Mouse (Mus musculus): ENCODE data around the gene Parvb.

Gene Parvb

DNA sequence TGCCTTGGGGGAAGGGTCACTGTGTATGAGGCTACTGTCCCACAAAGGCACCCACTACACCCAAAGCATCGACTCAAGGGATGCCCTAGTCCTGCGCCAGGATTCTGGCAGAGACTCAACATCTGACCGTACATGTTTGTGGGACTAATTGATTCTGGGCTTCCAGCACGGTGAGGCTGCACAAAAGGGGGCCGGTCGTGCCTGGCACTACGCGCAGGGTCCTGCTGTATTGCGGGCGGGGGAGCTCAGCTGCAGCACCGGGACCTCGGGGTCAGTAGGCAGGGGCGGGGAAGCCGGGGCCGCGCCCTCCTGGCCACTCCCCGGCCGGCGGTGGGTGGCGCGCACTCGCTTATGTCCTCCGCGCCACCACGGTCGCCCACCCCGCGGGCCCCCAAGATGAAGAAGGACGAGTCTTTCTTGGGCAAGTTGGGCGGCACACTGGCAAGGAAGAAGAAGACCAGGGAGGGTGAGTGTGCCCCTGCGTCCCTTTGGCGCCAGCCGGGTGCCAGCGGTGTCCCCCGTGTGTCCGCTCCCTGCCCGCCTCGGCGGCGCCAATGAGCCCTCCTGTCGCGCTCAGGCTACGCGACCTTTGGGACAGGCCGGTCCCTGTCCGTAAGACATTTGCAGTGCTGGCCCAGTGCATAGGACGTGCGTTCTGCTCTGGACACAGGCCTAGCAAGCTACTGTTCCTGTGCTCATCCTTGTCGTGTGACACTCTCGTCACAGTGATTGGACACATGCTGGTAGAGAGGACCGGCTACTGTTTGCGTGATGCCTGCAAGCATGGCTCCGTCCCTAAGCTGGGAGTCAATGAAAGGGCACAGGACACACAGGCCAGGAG is at the start of gene Parvb:
Gene Parvb (plus strand): TSS at position 323 of the 841 bp plus-strand sequence.
- CTCF ChIA-PET, result interaction anchor here (0.6 to 3.9 kb wide), 13 partner anchors 14 to 330 kb away, joined by 3 to 21 read pairs (median 5); partner anchors contain the start of genes Pnpla3 (in 1 of the 4) and Samm50 (in 1 of the 4)

DNA sequence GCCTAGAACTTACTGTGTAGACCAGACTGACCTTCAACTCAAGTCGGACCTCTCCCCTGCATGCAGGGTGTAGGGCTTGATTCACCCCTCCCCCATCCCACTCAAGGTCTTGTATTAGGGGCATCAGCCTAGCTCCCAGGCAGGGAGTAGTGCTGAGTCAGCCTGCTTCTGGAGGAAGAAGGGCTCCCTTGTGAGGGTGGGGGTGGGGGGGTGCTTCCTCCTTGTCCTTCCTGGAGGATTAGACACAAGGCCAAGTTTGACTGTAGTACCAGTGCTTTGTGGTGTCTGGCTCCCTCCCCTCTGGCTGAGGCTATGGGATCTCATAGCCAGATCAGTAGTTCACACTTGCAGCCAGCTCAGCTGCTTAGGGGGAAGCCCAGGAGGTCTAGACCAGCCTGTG is 47.9 kb upstream of the Parvb start:
- POLR2A ChIA-PET, result interaction anchor here (0.6 to 4.2 kb wide), 22 partner anchors 8 to 684 kb away, joined by 3 to 46 read pairs (median 5); partner anchors contain the start of genes Pnpla3 (in 3 of the 4) and Samm50 (in 1 of the 4)

More for the DNA sequence above, at the start of gene Parvb:
- POLR2A ChIA-PET, result interaction anchor here (0.5 to 3.6 kb wide), 23 partner anchors 8 to 1110 kb away, joined by 3 to 26 read pairs (median 4); partner anchors contain the start of genes Samm50 (in 2 of the 4) and Pnpla3 (in 1 of the 4)

DNA sequence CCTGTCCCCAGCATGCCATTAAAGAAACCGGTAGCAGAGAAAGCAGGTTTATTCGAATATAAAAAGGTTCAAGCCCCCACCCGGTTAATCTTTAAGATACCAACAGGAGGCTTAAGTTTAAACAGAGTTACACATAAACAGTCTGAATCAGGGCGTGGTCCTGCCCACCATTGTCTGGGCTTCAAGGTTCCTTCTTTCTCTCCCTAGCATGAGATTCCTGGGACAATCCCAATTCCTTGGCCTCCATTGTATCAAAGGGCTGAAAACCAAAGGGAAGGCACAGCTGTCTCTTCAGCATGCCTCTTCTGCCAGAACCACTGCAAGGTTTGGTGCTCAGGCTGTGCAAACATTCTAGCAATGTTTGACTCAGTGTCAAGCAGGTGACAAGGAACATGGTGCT is 45.6 kb upstream of the Parvb start:
- ChIA-PET POLR2A (interaction anchor here (0.9 to 4.2 kb wide), 18 partner anchors 9 to 802 kb away, joined by 3 to 46 read pairs (median 4); partner anchors contain the start of genes Pnpla3 (in 3 of the 4) and 5031439G07Rik (in 1 of the 4)), CTCF (interaction anchor here (0.6 to 2.9 kb wide), 8 partner anchors 18 to 119 kb away, joined by 3 to 8 read pairs (median 4); partner anchors contain the start of gene Pnpla3 (in 1 of the 4))

More for the DNA sequence above, 47.9 kb upstream of the Parvb start:
- CTCF ChIA-PET, result interaction anchor here (0.5 to 1.7 kb wide), 20 partner anchors 8 to 849 kb away, joined by 3 to 11 read pairs (median 4); partner anchors contain the start of genes Pnpla3 (in 2 of the 4), Samm50 (in 2 of the 4) and Parvb (in 1 of the 4)

DNA sequence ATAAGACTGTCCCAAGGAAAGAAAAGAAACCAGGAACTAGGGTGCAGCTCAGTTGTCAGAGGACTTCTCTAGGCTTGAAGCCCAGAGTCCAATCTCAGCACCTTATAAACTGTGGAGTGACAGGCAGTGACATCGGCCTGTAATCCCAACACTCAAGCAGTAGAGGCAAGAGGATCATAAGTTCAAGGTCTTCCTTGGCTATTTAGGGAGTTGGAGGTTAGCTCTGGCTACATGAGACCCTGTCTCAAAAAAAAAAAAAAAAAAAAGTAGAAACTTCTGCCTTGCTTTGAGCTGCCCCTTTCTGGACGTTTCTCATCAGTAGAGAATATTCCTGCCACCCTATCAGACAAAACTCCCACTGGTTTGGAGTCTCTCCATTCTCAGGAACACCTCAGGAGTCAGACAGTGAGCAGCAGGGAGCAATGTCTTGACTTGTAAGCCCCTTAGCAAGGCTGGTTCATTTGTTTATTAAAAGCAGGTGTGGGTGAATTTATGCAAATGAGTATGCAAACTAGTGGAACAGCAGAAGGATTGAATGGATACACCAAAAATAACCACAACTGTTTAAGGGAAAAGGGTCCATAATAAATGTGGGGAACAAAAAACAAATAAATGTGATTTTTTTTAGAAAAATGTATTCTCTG is 42.8 kb upstream of the Parvb start:
- CTCF ChIA-PET, result interaction anchor here in 3 of 4 experiments (0.6 to 2.9 kb wide), 8 partner anchors 23 to 567 kb away, joined by 3 to 16 read pairs (median 4); no protein-coding TSS in a partner anchor
- POLR2A ChIA-PET, result interaction anchor here (0.5 to 6.7 kb wide), 29 partner anchors 8 to 1039 kb away, joined by 3 to 67 read pairs (median 6); partner anchors contain the start of gene Pnpla3 (in 3 of the 4)

DNA sequence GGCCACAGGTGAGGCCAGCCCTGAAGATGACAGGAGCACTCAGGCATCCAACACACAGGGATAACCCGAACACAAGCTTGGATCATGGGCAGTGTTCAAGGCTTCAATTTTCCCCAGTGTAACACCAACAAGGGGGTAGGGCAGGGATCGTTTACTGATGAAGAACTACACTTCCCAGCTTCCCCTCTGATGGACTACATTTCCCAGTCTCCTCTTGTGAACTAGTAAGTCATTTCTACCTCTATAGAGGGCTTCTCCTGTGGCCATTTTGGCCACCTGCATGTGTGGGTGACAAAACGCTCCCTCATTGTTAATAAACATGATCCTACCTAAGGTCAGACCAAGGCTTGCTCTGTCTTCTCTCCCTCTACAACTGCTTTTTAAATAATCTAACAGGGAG is 42.0 kb upstream of the Parvb start:
- ChIA-PET CTCF (interaction anchor here in 2 of 4 experiments (0.7 to 2.9 kb wide), 4 partner anchors 22 to 117 kb away, joined by 3 to 16 read pairs (median 7); no protein-coding TSS in a partner anchor), POLR2A (interaction anchor here (0.5 to 6.7 kb wide), 23 partner anchors 10 to 758 kb away, joined by 3 to 67 read pairs (median 7); partner anchors contain the start of gene Pnpla3 (in 3 of the 4))

DNA sequence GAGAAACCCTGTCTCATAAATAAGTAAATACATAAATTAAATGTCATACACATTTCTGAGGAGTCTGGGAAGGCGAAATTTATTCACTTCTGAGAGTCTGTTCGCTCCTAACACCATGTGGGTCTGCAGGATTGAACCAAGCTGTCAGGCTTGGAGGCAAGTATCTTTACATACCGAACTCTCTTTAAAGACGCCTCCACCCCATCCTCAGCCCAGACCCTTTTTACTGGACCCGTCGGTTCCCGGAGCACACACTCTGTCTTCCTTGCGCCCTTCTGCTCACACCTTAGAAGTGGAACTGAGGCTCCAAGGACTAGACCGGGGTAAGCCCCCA is 40.2 kb upstream of the Parvb start:
- ChIA-PET CTCF (interaction anchor here in 3 of 4 experiments (0.8 to 3.5 kb wide), 19 partner anchors 8 to 408 kb away, joined by 3 to 21 read pairs (median 4); partner anchors contain the start of genes Pnpla3 (in 2 of the 3) and Parvb (in 1 of the 3)), POLR2A (interaction anchor here (0.6 to 6.7 kb wide), 52 partner anchors 8 to 1965 kb away, joined by 3 to 67 read pairs (median 5); partner anchors contain the start of genes Pnpla3 (in 3 of the 4), Parvb (in 2 of the 4), Rtl6 (in 2 of the 4) and Poldip3 (in 1 of the 4))

DNA sequence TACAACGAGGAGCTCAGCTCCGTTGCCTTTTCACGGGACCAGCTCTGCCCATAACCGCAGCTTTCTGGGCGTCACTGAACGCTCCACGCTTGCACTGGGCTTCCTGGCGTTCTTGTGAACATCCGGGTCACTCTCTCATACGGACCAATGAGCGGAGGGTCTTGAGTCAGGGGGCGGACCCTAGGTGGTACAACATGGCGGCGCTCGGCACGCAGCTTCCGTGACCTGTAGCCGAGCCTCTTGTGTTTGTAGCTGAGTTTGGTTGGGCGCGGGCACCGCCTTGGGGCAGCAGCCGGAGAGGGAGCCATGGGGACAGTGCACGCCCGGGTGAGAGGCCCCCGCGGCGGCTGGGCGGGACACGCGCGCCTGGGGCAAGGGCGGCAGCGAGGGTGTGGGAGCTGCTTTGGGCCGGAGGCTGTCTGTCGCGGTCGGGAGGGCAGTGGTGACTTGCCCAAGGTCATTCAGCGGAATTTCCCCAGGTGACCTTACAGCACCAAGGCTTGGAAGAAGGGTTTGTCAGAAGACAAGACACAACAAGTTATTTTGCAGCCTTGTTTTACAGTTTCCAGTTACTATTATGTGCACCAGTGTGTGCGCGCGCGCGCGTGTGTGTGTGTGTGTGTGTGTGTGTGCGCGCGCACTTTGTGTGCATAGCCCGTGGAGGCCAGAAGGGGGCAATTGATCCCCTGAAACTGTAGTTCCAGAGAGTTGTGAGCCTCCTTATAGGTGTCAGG is 39.6 kb upstream of the Parvb start, which contains the start of gene Samm50:
Gene Samm50 (plus strand): TSS at position 184 of the 734 bp plus-strand sequence.
- ChIA-PET CTCF (interaction anchor here in 3 of 4 experiments (0.7 to 3.5 kb wide), 22 partner anchors 8 to 1730 kb away, joined by 3 to 21 read pairs (median 4); partner anchors contain the start of genes Pnpla3 (in 2 of the 3) and Parvb (in 1 of the 3)), POLR2A (interaction anchor here (0.6 to 6.7 kb wide), 57 partner anchors 8 to 1965 kb away, joined by 3 to 67 read pairs (median 5); partner anchors contain the start of genes Pnpla3 (in 3 of the 4), Parvb (in 2 of the 4), Rtl6 (in 2 of the 4) and Poldip3 (in 1 of the 4))

DNA sequence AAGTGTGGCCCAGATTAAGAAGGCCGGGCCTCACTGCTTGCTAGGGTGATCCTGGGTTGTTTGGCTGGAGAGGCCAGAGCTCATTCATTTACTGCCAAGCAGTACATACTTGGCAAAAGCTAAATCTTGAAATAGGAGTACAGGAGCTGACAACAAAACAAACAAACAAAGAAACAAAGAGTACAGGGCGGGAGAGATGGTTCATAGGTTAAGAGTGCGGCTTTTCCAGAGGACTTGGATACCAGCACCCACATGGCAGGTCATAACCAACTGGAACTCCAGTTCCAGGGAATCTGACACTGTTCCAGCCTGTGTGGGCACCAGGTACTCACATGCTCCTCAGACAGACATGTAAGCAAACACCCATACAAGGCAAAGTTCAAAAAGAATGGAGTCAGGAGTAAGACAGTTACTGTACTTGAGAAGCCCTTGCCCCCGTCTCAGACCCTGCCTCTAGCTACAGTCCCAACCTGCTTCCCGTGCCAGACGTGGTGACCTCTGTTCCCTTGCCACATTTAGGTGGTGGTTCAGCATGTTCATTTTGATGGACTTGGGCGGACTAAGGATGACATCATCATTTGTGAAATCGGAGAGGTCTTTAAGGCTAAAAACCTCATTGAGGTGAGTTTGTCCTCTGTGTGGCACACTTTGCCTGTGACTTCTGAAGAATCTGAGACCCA is 35.2 kb upstream of the Parvb start:
- POLR2A ChIA-PET, result interaction anchor here in 3 of 4 experiments (0.6 to 2.0 kb wide), 12 partner anchors 11 to 870 kb away, joined by 3 to 10 read pairs (median 3); partner anchors contain the start of gene Pnpla3 (in 3 of the 3)
- CTCF ChIA-PET, result interaction anchor here (0.6 to 2.6 kb wide), 4 partner anchors 13 to 51 kb away, joined by 3 to 13 read pairs (median 4); partner anchors contain the start of gene Pnpla3 (in 1 of the 4)

DNA sequence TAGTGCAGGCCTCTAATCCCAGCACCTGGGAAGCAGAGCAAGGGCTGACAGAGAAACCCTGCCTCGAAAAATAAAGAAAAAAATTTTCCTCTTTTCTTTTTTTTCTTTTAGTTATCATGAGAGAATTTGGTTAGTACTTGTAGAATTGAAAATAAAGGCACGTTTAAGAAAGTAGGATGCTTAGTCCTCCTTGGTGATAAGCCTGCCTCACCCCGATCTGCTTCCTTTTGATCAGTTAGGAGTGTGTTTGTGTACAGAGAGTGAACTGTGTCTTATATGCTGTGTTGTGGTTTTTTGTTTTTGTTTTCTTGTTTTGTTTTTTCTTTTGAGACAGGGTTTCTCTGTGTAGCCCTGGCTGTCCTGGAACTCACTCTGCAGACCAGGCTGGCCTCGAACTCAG is 24.5 kb upstream of the Parvb start:
- POLR2A ChIA-PET, result interaction anchor here in 2 of 4 experiments (1.2 to 1.6 kb wide), 3 partner anchors 14 to 127 kb away, joined by 3 to 6 read pairs (median 4); no protein-coding TSS in a partner anchor
- CTCF ChIA-PET, result no interaction called here

DNA sequence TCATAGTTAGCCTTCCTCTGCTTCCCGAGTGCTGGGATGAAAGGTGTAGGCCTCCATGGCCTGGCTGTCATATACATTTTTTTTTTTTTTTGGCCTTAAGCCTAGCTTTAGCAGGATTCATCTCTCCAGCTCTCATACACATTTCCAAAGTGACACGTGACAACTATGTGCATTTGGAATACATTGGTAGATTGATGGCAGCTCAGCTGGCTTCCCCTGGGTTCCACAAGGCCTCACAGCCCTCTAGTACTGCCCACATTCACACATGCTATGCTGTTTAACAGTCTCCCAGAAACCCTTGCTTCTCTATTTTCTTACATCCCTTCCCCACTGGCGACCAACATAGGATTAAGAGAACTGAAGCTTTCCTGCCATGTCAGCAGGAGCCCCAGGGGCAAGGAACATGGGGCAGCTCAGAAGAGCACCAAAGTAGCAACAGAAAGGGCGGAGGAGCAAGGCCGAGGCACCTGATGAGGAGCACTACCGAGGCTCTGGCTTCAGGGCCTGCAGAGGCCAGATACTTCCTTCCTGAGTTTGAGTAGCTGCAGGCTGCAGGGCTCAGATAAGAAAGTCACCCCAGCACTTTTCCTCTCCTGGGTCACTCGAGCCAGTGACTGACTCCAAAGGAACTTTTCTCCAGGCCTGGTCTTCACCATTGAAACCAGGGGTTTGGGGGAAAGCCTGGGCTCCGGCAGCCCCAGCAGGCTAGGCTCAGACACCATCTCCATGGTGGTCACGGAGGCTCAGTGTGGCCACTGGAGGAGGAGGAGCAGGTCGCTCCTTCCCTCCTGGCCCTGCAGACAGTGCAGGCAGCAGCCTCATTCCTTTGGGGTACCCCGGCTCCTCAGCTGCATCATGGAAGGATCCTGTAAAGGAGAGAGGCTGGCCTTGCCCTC is 22.1 kb upstream of the Parvb start:
- CTCF ChIA-PET, result interaction anchor here (0.5 to 2.8 kb wide), 7 partner anchors 8 to 794 kb away, joined by 3 to 16 read pairs (median 4); partner anchors contain the start of gene Samm50 (in 1 of the 4)
- POLR2A ChIA-PET, result interaction anchor here (0.7 to 4.3 kb wide), 10 partner anchors 9 to 364 kb away, joined by 3 to 37 read pairs (median 7); partner anchors contain the start of gene Samm50 (in 2 of the 4)

DNA sequence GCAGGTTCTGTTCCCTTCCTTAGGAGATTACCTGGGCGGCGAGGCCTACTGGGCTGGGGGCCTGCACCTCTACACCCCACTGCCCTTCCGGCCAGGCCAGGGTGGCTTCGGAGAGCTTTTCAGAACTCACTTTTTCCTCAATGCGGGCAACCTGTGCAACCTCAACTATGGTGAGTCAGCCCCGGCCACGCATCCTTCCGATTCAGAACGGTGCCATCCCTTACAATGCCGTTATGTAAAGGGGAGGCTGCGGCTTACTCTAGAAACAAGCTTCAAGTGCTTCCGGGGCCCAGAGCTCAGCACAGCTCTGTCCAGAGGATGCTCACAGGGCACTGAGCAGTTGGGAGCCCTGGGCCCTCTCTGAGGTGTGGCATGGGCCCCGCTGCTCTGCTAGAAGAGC is 21.4 kb upstream of the Parvb start:
- ChIA-PET POLR2A (interaction anchor here in 3 of 4 experiments (0.9 to 4.3 kb wide), 12 partner anchors 10 to 470 kb away, joined by 3 to 37 read pairs (median 8); partner anchors contain the start of genes Samm50 (in 3 of the 3) and Parvb (in 1 of the 3)), CTCF (interaction anchor here (0.6 to 2.8 kb wide), 17 partner anchors 9 to 548 kb away, joined by 3 to 38 read pairs (median 11); partner anchors contain the start of gene Samm50 (in 1 of the 4))

DNA sequence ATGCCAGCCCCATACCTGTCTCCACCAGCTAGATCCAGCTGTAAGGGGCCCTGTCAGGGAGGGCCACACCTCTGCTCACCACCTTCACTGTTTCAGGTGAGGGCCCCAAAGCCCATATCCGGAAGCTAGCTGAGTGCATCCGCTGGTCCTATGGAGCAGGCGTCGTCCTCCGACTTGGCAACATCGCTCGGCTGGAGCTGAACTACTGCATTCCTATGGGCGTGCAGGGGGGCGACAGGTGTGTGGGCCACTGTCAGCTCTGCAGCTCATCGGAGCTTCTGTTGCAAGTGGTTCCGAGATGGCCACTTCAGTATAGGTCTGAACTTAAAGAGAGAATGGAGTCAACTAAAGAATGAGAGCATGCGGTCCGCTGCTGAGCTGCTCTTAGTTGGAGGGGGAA is 20.9 kb upstream of the Parvb start:
- ChIA-PET POLR2A (interaction anchor here (0.8 to 4.3 kb wide), 19 partner anchors 10 to 470 kb away, joined by 3 to 37 read pairs (median 7); partner anchors contain the start of genes Samm50 (in 3 of the 4), Parvb (in 1 of the 4) and Pnpla3 (in 1 of the 4)), CTCF (interaction anchor here (0.5 to 2.8 kb wide), 28 partner anchors 10 to 547 kb away, joined by 3 to 45 read pairs (median 10); partner anchors contain the start of gene Samm50 (in 2 of the 4))

DNA sequence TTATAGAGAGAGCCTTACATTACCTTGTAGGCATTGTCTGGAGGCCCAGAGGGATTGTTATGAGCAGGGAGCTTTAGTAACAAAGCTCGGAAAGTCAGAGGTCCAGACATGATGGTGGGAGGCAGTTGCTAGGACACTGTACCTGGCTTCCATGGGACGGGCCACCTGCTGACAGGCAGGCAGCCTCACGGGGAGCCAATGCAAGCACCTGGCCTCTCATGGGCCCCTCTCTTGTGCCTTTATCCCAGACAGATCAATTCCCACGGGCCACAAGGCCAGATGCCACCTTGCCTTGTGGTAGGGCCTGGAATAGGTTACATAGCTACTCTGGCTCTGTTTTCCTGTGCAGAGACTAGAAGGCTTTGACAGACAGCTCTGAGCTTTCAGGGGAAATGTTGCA is 20.3 kb upstream of the Parvb start:
- POLR2A ChIA-PET, result interaction anchor here (0.8 to 4.3 kb wide), 35 partner anchors 8 to 469 kb away, joined by 3 to 37 read pairs (median 5); partner anchors contain the start of genes Samm50 (in 3 of the 4), Pnpla3 (in 2 of the 4) and Parvb (in 1 of the 4)
- CTCF ChIA-PET, result interaction anchor here (0.5 to 2.8 kb wide), 138 partner anchors 8 to 547 kb away, joined by 3 to 45 read pairs (median 4); partner anchors contain the start of genes Samm50 (in 3 of the 4), Parvb (in 1 of the 4) and Pnpla3 (in 1 of the 4)

DNA sequence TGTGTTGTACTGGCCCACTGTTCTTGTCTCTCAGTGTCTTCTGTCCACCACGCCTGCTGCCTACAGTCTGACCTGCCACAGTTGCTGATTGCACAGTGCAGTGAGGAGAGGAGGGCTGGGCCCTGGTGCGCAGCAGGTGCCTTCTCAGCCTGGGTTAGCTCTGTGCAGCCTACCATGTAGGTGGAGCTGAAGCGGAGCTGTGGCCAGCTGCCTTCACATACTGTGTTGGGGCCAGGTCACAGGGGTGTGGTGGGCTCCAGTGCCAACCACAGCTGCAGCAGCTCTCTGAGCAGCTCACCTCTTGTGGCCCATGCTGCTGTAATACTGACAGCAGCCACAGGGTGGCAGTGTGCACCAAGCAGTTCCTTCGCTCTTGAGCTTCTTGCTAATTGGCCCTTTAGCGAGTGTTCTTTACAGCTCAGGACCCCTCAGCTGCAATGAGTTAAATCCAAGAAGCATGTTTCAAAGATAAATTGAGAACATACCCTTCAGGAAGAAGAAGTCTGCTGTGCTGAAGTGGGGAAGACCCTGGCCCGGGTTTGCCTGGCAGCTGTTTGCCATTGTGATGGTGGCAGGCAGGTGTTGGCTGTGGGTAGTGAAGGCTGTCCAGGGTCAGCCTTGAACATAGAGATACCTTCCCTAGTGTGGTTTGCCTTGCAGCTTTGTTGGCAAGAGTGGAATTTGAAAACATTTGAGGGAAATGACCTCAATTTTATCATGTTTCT is 19.6 kb upstream of the Parvb start:
- POLR2A ChIA-PET, result interaction anchor here (0.6 to 4.3 kb wide), 34 partner anchors 9 to 509 kb away, joined by 3 to 37 read pairs (median 6); partner anchors contain the start of genes Samm50 (in 3 of the 4), Pnpla3 (in 2 of the 4) and Parvb (in 1 of the 4)
- CTCF ChIA-PET, result interaction anchor here (0.5 to 2.8 kb wide), 146 partner anchors 8 to 488 kb away, joined by 3 to 45 read pairs (median 4); partner anchors contain the start of genes Samm50 (in 3 of the 4), Parvb (in 1 of the 4) and Pnpla3 (in 1 of the 4)
